Comparison of ENCODE assay signal across 18 mouse cellular contexts in genomic region chr17:42912193-42912592, GRCm38 (mm10). TPM values are rescaled to one million over a fixed set of nuclear protein-coding genes. Genes with fewer than 3 reads are reported as not detected.
DNase-seq lines count a peak whose midpoint lies in the region; ATAC-seq and TF ChIP-seq lines count a peak whose summit lies in the region.
"Had no signal": no experiment of that assay in that cellular context is flagged by ENCODE, and none has a peak within 500 bp of the region (broad histone marks: within the 10 kb centered on the region; RNA-seq: fewer than 3 reads in every experiment).

No protein-coding gene starts in this region.

- WGBS in kidney, postnatal 0 days = 43% methylated on average over 6 of the region's 6 CpGs

- H3K27me3 ChIP-seq in kidney, postnatal 0 days (ENCODE audit: insufficient read depth, low read length) = no peaks in the 10 kb centered on the region
- H3K27me3 ChIP-seq: heart, embryonic 12.5 days; midbrain, embryonic 12.5 days had no signal

- no peak for TF ChIP-seq CTCF in kidney, postnatal 0 days (IDR thresholded peaks at IDR 0.05; ENCODE audit: low read depth)

- H3K27ac ChIP-seq in kidney, postnatal 0 days = peak overlapping the region; percentile 44; the same call in 1 of the 2 replicates
- H3K27ac ChIP-seq: forebrain, embryonic 10.5 days; midbrain, embryonic 12.5 days had no signal

- peaks cover 10% of the 10 kb centered on the region; the same call in 1 of the 2 replicates for H3K4me1 ChIP-seq in kidney, postnatal 0 days (replicated peaks; ENCODE audit: insufficient read depth, low read length)
- H3K4me1 ChIP-seq: heart, embryonic 12.5 days; midbrain, embryonic 12.5 days had no signal

- DNase-seq in kidney, adult 9 months = peak; percentile 24
- DNase-seq in kidney, postnatal 25 days = no peak
- DNase-seq in Muller cell, postnatal 12 days (ENCODE audit: inconsistent ontology term) = peak; percentile 1
- no peak for DNase-seq in kidney, postnatal 0 days (ENCODE audit: low spot score)
- DNase-seq in right cerebral cortex, postnatal 36 days (ENCODE audit: low spot score in 2 of 2) = no peak
- DNase-seq in spleen, adult 12 weeks (ENCODE audit: low spot score) = no peak
- DNase-seq in MN1 (ENCODE audit: low spot score) = no peak
- DNase-seq: adrenal gland, postnatal 10 days; cerebellum, adult 8-10 months; gastrocnemius, postnatal 25 days; lung, adult 2 months; right cerebral cortex, adult 18-20 months; thymus, adult 18-20 months had no signal

- no peak overlapping the region for H3K4me3 ChIP-seq in kidney, postnatal 0 days (replicated peaks; ENCODE audit: low read depth, low read length)
- H3K4me3 ChIP-seq: forebrain, embryonic 10.5 days; heart, embryonic 12.5 days; midbrain, embryonic 12.5 days; myocyte had no signal

- no peak overlapping the region for H3K4me2 ChIP-seq in kidney, postnatal 0 days (ENCODE audit: low read length)
- H3K4me2 ChIP-seq: heart, embryonic 12.5 days; midbrain, embryonic 12.5 days had no signal

- H3K36me3 ChIP-seq in kidney, postnatal 0 days (ENCODE audit: insufficient read depth, low read length) = no peaks in the 10 kb centered on the region
- H3K36me3 ChIP-seq: forebrain, embryonic 10.5 days; heart, embryonic 12.5 days; midbrain, embryonic 12.5 days had no signal

- no peaks in the 10 kb centered on the region for H3K9me3 ChIP-seq in kidney, postnatal 0 days (replicated peaks; ENCODE audit: low read length)
- H3K9me3 ChIP-seq: forebrain, embryonic 10.5 days; heart, embryonic 12.5 days; midbrain, embryonic 12.5 days had no signal

- no peak for ATAC-seq in kidney, postnatal 0 days (replicated peaks; ENCODE audit: low FRiP score, low read depth)
- peak; percentile 65 for ATAC-seq in megakaryocyte, adult 5-6 weeks (ENCODE audit: poor library complexity, severe bottlenecking)

- no peak overlapping the region for H3K9ac ChIP-seq in kidney, postnatal 0 days (ENCODE audit: low read depth, low read length)
- H3K9ac ChIP-seq: heart, embryonic 12.5 days; midbrain, embryonic 12.5 days had no signal

RNA-seq across cellular contexts. Expression of gene Cd2ap, which starts 35.7 kb away (rescaled TPM):
- polyA plus RNA-seq in kidney, postnatal 0 days (2015; fragmentation: Nextera tagmentation; extraction: Ambion mirVana) = 37.7 and 39.2 TPM in 2 replicates
- total RNA-seq in megakaryocyte, adult 5-6 weeks (2015) = 73.4 and 85.7 TPM in 2 replicates
- 52.6 and 54.3 TPM in 2 replicates for total RNA-seq in megakaryocyte, adult 5-6 weeks (2017)

Comparison
In these comparisons a context has a peak if more than half of its experiments do, and no peak if none do; other contexts are left out.
1. DNase-seq: peak in kidney, adult 9 months (single experiment) and Muller cell, postnatal 12 days (single experiment); none in kidney, postnatal 25 days (0 of 2), kidney, postnatal 0 days (single experiment), right cerebral cortex, postnatal 36 days (0 of 2), spleen, adult 12 weeks (single experiment) and MN1 (single experiment).